In genomic region chr7:40898096-40898710, GRCm38 (mm10) we compare ENCODE assay signal across 9 mouse cellular contexts. TPM values are rescaled to one million over a fixed set of nuclear protein-coding genes. Genes with fewer than 3 reads are reported as not detected.
DNase-seq lines count a peak whose midpoint lies in the region; ATAC-seq and TF ChIP-seq lines count a peak whose summit lies in the region.
"Had no signal": no experiment of that assay in that cellular context is flagged by ENCODE, and none has a peak within 500 bp of the region (broad histone marks: within the 10 kb centered on the region; RNA-seq: fewer than 3 reads in every experiment).

TSS of gene Vstm2b (plus strand) at chr7:40898328.

- H3K4me1 ChIP-seq in kidney, embryonic 16.5 days (ENCODE audit: insufficient read depth, low read length), result peaks cover 17% of the 10 kb centered on the region
- H3K4me1 ChIP-seq in hindbrain, embryonic 16.5 days (ENCODE audit: control insufficient read depth, insufficient read depth, low read depth, low read length), result peaks cover 15% of the 10 kb centered on the region
- no peaks in the 10 kb centered on the region for H3K4me1 ChIP-seq in liver, embryonic 14.5 days (replicated peaks; ENCODE audit: control insufficient read depth in 2 of 2, insufficient read depth in 2 of 2, low read length in 1 of 2)

- H3K27me3 ChIP-seq in kidney, embryonic 16.5 days (ENCODE audit: insufficient read depth, low read length), result peaks cover 68% of the 10 kb centered on the region
- no peaks in the 10 kb centered on the region for H3K27me3 ChIP-seq in hindbrain, embryonic 16.5 days (replicated peaks; ENCODE audit: control insufficient read depth, insufficient read depth, low read length)
- peaks cover 39% of the 10 kb centered on the region for H3K27me3 ChIP-seq in liver, embryonic 14.5 days (ENCODE audit: control insufficient read depth, insufficient read depth, low read length)

- peak within 1 kb of the TSS; percentile 62 for H3K4me3 ChIP-seq in kidney, embryonic 16.5 days (ENCODE audit: low read length)
- H3K4me3 ChIP-seq in hindbrain, embryonic 16.5 days (ENCODE audit: low read length), result peak within 1 kb of the TSS; percentile 54
- no peak within 1 kb of the TSS for H3K4me3 ChIP-seq in liver, embryonic 14.5 days (ENCODE audit: insufficient read depth in 1 of 2, low read depth in 2 of 2, low read length in 2 of 2)
- H3K4me3 ChIP-seq: megakaryocyte, embryonic 14.5 days had no signal

- DNase-seq in kidney, postnatal 36 days, result no peak
- peak; percentile 43 for DNase-seq in embryo, embryonic 10.5 days (ENCODE audit: low spot score)
- no peak for DNase-seq in liver, embryonic 14.5 days (ENCODE audit: low read depth in 3 of 3, low spot score in 3 of 3)
- no peak for DNase-seq in adrenal gland, adult (ENCODE audit: inconsistent age in 2 of 2, low spot score in 1 of 2)

- H3K9me3 ChIP-seq in kidney, embryonic 16.5 days (ENCODE audit: low read length), result no peaks in the 10 kb centered on the region
- no peaks in the 10 kb centered on the region for H3K9me3 ChIP-seq in hindbrain, embryonic 16.5 days (ENCODE audit: control insufficient read depth, low read length)
- H3K9me3 ChIP-seq in liver, embryonic 14.5 days (ENCODE audit: control insufficient read depth, low read length), result no peaks in the 10 kb centered on the region
- H3K9me3 ChIP-seq: megakaryocyte, embryonic 14.5 days had no signal

- peak within 1 kb of the TSS; percentile 66 for H3K9ac ChIP-seq in kidney, embryonic 16.5 days (replicated peaks; ENCODE audit: low read length)
- H3K9ac ChIP-seq in hindbrain, embryonic 16.5 days (ENCODE audit: low read depth, low read length), result peak within 1 kb of the TSS; percentile 70
- no peak within 1 kb of the TSS for H3K9ac ChIP-seq in liver, embryonic 14.5 days (replicated peaks)

- no peak for TF ChIP-seq CTCF in liver, embryonic 14.5 days (IDR thresholded peaks at IDR 0.05; ENCODE audit: low read depth)

- no peaks in the 10 kb centered on the region for H3K36me3 ChIP-seq in kidney, embryonic 16.5 days (ENCODE audit: insufficient read depth, low read length)
- H3K36me3 ChIP-seq in hindbrain, embryonic 16.5 days (ENCODE audit: control insufficient read depth, insufficient read depth, low read length), result no peaks in the 10 kb centered on the region
- no peaks in the 10 kb centered on the region for H3K36me3 ChIP-seq in liver, embryonic 14.5 days (replicated peaks; ENCODE audit: control insufficient read depth, insufficient read depth, low read depth)

- ATAC-seq in kidney, embryonic 16.5 days (ENCODE audit: low FRiP score, low TSS enrichment), result peak; percentile 10; the same call in 1 of the 2 replicates
- peak; percentile 1; the same call in 1 of the 2 replicates for ATAC-seq in hindbrain, embryonic 16.5 days
- ATAC-seq in liver, embryonic 14.5 days (ENCODE audit: insufficient read depth), result no peak
- no peak for ATAC-seq in granulocyte monocyte progenitor cell, adult 5-6 weeks (replicated peaks; ENCODE audit: poor library complexity, severe bottlenecking)
- ATAC-seq in megakaryocyte-erythroid progenitor cell, adult 5-6 weeks (replicated peaks; ENCODE audit: low FRiP score, low TSS enrichment, poor library complexity, severe bottlenecking), result no peak

- no peak within 1 kb of the TSS for H3K27ac ChIP-seq in kidney, embryonic 16.5 days (ENCODE audit: low read length)
- H3K27ac ChIP-seq in hindbrain, embryonic 16.5 days (ENCODE audit: low read depth, low read length), result peak within 1 kb of the TSS; percentile 71
- H3K27ac ChIP-seq in liver, embryonic 14.5 days, result no peak within 1 kb of the TSS

- TF ChIP-seq EP300 in liver, embryonic 14.5 days (IDR thresholded peaks at IDR 0.05; ENCODE audit: low read depth), result no peak

- 1% methylated on average over 20 of the region's 35 CpGs for WGBS in kidney, embryonic 16.5 days
- WGBS in hindbrain, embryonic 16.5 days, result 0% methylated on average over 22 of the region's 35 CpGs
- 2% methylated on average over 28 of the region's 35 CpGs for WGBS in liver, embryonic 14.5 days (ENCODE audit: insufficient replicate concordance)

- peak within 1 kb of the TSS; percentile 95 for H3K4me2 ChIP-seq in kidney, embryonic 16.5 days (replicated peaks; ENCODE audit: low read depth, low read length)
- peak within 1 kb of the TSS; percentile 79 for H3K4me2 ChIP-seq in hindbrain, embryonic 16.5 days (ENCODE audit: low read length)
- 0 out of 2 replicates have a peak within 1 kb of the TSS, but pooled peaks have one; percentile 9 for H3K4me2 ChIP-seq in liver, embryonic 14.5 days (ENCODE audit: low read depth)

RNA-seq across cellular contexts. Expression of gene Vstm2b, which starts in this region (rescaled TPM):
- 6.5 and 6.9 TPM in 2 replicates for polyA plus RNA-seq in kidney, embryonic 16.5 days (2015; fragmentation: Nextera tagmentation; extraction: Ambion mirVana)
- polyA plus RNA-seq in hindbrain, embryonic 16.5 days (2015; fragmentation: Nextera tagmentation; extraction: Ambion mirVana), result 26.0 and 27.4 TPM in 2 replicates
- 0.07 and 0.09 TPM in 2 replicates for polyA plus RNA-seq in liver, embryonic 14.5 days (2012; rRNA removed)
- polyA plus RNA-seq in liver, embryonic 14.5 days (2014; fragmentation: Nextera tagmentation; extraction: Ambion mirVana), result 0.09 TPM in 1 of 2 replicates, not detected in the other
- total RNA-seq in granulocyte monocyte progenitor cell, adult 5-6 weeks (2014; fragmentation: Nextera tagmentation), result not detected in 2 replicates
- not detected in 2 replicates for total RNA-seq in granulocyte monocyte progenitor cell, adult 5-6 weeks (2017)
- total RNA-seq in megakaryocyte-erythroid progenitor cell, adult 5-6 weeks (2014; fragmentation: Nextera tagmentation), result not detected in 2 replicates
- not detected in 2 replicates for total RNA-seq in megakaryocyte-erythroid progenitor cell, adult 5-6 weeks (2017)

Comparison
In these comparisons a context has a peak if more than half of its experiments do, and no peak if none do; other contexts are left out.
1. ATAC-seq: peak in kidney, embryonic 16.5 days (single experiment) and hindbrain, embryonic 16.5 days (single experiment); none in liver, embryonic 14.5 days (single experiment), granulocyte monocyte progenitor cell, adult 5-6 weeks (single experiment) and megakaryocyte-erythroid progenitor cell, adult 5-6 weeks (single experiment).
2. H3K4me2 ChIP-seq: peak in every context shown above with its lines; median percentile 95 in kidney, embryonic 16.5 days; 79 in hindbrain, embryonic 16.5 days; 9 in liver, embryonic 14.5 days.
3. H3K4me3 ChIP-seq: peak in kidney, embryonic 16.5 days (single experiment) and hindbrain, embryonic 16.5 days (single experiment); none in liver, embryonic 14.5 days (0 of 2).